Mouse (Mus musculus): ENCODE measurements at regions not wholly inside any gene's neighbourhood (a gene's known extent, or its start where the extent isn't known, plus 50 kb on each side); places are given as distances from the start of the nearest gene placed in this dataset.

DNA sequence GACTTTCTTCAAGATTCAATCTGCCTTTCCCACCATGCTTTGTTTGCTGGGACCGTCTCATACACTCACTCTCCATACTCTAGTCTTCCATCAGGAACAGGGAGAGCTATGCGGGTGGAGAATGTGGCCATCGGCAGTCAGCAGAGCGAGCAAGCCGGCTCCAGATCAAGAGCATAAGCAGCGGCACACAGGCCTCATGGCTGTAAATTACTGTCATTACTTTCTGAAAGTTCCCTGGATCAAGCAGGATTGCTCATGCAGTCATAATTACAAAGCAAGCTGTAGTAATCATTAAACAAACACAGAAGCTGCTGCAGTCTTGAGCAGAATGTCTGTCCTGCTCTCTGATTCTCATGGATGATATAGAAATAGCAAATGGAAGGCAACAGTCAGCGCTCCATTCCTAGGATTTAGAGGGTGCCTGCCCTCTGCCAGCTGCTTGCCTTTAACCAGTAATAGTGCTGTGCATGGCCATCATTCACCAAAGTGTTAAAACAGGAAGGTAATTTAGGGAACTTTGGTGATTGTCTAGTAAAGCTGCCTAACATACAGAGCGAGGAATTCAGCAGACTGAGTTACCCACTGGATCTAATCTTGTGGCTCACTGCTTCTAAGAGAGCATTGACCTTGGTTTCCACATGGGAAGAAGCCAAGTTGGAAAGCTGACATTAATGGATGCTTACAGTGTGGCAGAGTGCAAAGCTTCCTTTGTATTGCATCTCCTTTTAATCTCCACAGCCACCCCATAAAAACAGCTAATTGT is 298.2 kb downstream of the 1190002N15Rik start:
- DNase-seq (ENCODE audit: low spot score) = no peak

DNA sequence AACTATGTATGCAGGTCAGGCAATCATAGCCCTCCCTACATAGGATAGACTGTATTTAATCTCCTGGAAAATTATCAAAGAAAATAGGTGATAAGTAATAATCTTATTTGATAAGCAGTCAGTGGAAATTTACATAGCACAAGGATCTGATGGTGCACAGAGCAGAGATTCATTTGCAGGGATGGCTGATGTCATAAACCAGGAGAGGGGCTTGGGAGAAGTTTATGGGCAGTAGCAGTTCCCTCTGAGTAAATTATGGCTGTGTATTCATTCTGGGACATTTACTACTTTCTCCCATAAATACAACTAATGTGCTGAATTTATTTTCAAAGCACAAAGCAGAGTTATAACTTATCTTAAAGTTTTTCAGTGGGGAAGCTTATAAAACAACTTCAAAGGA is 299.3 kb downstream of the 1190002N15Rik start:
- no peak for DNase-seq (ENCODE audit: low spot score)

DNA sequence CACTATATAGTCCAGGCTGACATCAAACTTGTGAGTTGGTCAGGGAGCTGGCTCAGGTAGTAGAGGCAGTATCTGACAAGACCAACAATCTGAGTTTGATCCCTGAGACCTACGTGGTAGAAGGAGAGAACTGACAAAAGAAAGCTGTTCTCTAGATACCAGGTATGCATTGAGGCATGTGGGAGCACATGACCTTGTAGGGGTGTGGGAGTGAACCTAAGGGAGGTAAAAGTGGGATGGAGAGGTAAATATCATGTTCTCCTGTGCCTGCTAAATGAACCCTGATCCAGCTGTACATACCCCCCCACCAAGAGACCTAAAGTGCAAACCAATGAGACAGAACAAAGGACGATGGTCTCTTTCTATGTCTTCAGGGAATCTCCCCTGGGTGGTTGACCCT is 308.3 kb downstream of the 1190002N15Rik start:
- no peak for DNase-seq (ENCODE audit: low spot score)

GRCm38 (mm10) chr9:94219116-94219515 is 318.8 kb downstream of the 1190002N15Rik start:
- DNase-seq (ENCODE audit: low spot score) = no peak

DNA sequence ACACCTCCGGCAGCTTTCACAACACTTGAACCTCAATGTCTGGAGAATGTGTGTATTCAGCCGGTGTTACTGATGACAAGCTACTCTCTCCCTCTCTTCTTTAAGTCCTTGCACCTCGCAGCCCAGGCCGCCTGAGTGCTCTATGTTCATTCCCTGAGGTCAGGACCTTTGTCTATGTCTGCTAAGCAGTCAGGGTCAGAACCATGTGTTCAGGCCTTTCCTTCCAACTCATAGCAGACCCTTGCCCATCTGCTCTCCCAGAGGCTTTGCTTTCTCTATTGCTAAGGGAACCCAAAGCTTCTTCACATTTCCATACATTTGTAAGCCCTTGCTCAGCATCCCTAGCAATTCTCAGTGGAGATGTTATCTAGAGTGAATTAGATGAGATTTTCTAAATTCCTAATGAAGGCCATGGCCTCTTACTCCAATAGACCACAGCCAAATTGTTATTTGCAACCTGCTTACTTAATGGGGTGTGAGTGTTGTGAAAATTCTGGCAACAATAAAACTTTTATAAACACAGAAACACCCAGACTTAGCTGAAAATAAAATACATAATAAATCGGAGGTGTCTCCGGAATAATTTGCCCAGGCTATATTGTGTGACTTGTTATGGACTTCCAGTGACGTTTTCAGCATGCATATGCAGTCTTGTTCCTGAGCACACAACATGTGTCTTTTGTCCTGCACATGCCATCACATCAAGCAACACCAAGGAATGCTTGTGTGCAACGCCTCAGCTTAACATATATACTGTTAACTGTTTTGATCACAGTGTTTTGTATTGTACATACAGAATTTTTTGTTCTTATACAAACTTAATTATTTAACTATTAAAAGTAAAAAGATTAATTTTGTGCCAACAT is 321.2 kb downstream of the 1190002N15Rik start:
- no peak for DNase-seq (ENCODE audit: low spot score)

GRCm38 (mm10) chr9:94210467-94211249 is 327.2 kb downstream of the 1190002N15Rik start:
- DNase-seq (ENCODE audit: low spot score) = no peak

GRCm38 (mm10) chr9:94208987-94209386 is 328.9 kb downstream of the 1190002N15Rik start:
- no peak for DNase-seq (ENCODE audit: low spot score)

GRCm38 (mm10) chr9:94200892-94201291 is 337.0 kb downstream of the 1190002N15Rik start:
- no peak for DNase-seq (ENCODE audit: low spot score)

- DNase-seq (ENCODE audit: low spot score) = no peak
Measured at GRCm38 (mm10) chr9:94199864-94200263, 338.0 kb downstream of the 1190002N15Rik start.

DNA sequence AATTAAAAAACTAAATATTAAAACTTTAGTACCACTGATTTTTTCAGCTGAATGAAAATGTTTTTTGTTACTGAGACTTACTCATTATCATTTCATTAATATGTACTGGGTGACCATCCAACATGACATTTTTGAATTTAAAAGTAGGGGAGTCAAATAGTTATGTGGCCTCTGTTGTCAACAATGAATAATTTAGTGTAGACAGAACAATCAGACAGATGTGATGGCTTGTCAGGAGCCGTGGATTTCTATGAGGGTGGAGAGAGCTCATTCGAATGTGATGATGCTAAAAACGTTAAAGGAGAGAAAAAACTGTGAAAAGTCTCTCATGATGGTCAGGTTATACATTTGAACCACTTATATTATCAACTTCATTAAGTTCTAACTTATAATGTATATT is 346.8 kb downstream of the 1190002N15Rik start:
- DNase-seq (ENCODE audit: low spot score) = no peak

- DNase-seq (ENCODE audit: low spot score) = no peak
Measured at GRCm38 (mm10) chr9:94189872-94190800, 347.7 kb downstream of the 1190002N15Rik start.

- no peak for DNase-seq (ENCODE audit: low spot score)
Measured at GRCm38 (mm10) chr9:94188124-94188523, 349.8 kb downstream of the 1190002N15Rik start.

DNA sequence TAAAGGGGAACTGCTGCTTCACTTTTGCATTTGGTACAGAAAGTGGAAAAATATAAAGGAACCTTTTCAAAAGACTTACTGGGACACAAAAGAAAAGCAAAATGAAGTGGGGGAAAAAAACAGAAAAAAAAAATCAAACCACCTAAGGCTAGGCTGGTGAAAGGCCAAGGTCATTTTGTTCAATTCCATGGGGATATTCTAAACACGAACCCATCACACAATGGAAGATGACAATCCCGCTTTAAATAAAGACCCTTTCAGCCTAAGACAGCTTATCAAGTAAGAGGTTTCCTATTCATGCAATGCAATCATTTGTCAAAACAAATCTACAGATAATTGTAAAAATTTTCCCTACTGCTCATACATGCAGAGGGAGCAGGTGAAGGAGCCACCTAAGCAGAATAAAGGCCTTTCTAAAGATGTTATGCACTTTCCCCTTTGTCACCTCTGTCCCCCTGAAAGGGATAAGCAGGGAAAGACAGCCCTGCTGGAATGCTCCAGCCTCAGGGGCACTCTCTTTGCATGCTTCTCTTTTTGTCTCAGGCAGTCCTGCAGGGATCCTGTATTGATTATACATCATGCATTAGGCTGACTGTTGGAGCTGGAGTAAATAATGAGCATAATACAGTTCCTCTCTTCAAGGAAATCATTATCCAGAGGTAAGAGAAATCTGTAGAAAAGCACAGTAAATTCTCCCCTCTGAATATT is 367.8 kb downstream of the 1190002N15Rik start:
- no peak for DNase-seq (ENCODE audit: low spot score)

DNA sequence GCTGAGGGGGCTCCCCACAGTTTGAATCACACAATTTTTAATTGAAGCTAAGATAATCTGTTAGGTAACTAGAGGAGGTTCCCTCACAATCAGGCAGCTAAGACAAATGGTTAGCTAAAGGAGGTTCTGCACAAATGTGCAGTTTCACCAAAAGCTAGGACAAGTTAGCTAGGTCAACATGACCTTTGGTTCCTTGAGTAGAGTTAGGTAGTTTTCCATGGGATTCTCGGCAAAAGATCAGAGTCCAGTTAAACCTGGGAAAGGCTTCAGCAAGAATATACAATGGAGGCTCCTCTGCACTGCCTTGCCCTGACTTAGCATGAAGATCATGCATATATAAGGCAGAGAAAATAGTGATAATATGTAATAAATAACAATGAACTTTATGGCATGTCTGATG is 374.2 kb downstream of the 1190002N15Rik start:
- DNase-seq (ENCODE audit: low spot score) = no peak

GRCm38 (mm10) chr9:94155581-94155980 is 382.3 kb downstream of the 1190002N15Rik start:
- DNase-seq (ENCODE audit: low spot score) = no peak

DNA sequence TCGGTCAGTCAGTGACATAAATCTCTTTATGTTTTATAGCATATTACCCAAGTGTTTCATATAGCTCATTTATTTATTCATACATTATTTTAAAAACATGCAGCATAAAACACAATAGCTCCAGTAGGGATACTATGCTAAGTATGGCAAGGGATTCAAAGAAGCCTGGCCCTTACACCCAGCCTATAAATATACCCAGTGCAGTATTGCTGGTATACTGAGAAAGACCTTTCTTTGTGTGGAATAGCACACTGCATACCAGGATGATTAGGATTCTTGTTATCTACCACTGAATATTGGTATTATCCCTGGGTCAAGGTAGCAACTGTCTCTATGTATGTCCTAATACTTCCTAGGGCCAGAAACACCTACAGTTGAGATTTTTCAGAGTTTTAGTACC is 389.4 kb downstream of the 1190002N15Rik start:
- no peak for DNase-seq (ENCODE audit: low spot score)

DNA sequence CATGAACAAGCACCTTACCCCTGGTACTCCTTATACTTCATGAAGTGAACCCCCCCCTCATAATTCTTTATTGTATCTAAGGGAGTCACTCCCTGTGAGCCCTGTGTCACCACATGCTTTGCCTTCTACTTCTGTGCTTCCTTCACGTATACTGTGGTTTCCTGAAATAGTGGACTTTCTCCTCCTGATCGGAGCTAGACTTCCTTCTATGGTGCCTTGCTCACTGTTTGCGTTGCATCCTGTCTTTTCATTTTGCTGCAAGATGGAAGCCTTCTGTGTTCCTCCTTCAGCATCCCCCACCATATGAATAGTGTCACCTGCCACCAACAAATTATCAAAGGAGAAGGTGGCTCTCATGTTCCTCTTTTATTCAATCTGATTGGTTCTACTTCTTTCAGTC is 391.1 kb downstream of the 1190002N15Rik start:
- no peak for DNase-seq (ENCODE audit: low spot score)

- DNase-seq (ENCODE audit: low spot score) = no peak
Measured at GRCm38 (mm10) chr9:94136444-94136843, 401.4 kb downstream of the 1190002N15Rik start.

- no peak for DNase-seq (ENCODE audit: low spot score)
Measured at GRCm38 (mm10) chr9:94133682-94134081, 404.2 kb downstream of the 1190002N15Rik start.

DNA sequence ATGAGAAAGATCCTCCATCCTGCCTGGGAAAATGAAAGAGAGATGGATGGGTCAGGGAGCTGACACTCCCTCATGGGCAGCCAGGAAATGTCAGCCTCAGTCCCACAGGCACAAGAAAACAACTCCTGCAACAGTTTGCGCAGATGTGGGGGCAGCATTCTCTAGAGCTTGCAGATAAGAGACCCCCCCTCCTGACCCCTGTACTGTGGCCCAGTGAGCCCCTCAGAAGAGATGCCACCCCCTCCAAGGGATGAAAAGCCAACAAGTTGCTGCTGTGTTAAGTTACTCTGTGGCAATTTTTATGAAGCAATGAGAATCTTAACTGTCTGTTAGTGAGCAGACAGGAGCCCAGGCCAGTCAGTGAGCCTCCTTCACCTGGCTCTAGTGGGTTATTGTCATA is 406.5 kb downstream of the 1190002N15Rik start:
- no peak for DNase-seq (ENCODE audit: low spot score)

- no peak for DNase-seq (ENCODE audit: low spot score)
Measured at GRCm38 (mm10) chr9:94116961-94117360, 420.9 kb downstream of the 1190002N15Rik start.
